Mouse (Mus musculus) forebrain, embryonic 12.5 days (tissue): ENCODE measurements at regions not wholly inside any gene's neighbourhood (a gene's known extent, or its start where the extent isn't known, plus 50 kb on each side); places are given as distances from the start of the nearest gene placed in this dataset.
A peak's percentile ranks its signal among the peaks of the same experiment; 100 is the strongest.
"Not testable (repeated sequence)": the region's sequence is repeated elsewhere in the genome, so short reads cannot be mapped to it uniquely, and the experiment has no call there.

ENCODE experiments used
- ATAC-seq: fragments of 200-750 bp; cut with Nextera tagmentation; 2 replicates; pipeline ENCODE4 v1.8.0; 2017; ENCODE audit warnings: moderate TSS enrichment; ENCODE audit not compliant: low FRiP score
- H3K27ac ChIP-seq: fragments of 300-500 bp; sonication (generic); 2 replicates; pipeline ENCODE4 v1.5.1; 2016; ENCODE audit warnings: mild to moderate bottlenecking
- H3K27me3 ChIP-seq: fragments of 300-500 bp; sonication (generic); 2 replicates; pipeline ENCODE4 v1.6.1; 2016; ENCODE audit warnings: mild to moderate bottlenecking
- H3K36me3 ChIP-seq: fragments of 300-500 bp; sonication (generic); replicated peaks from 2 replicates; pipeline ENCODE4 v1.6.1; 2016; ENCODE audit warnings: mild to moderate bottlenecking
- H3K4me1 ChIP-seq: fragments of 300-500 bp; sonication (generic); 2 replicates; pipeline ENCODE4 v1.6.1; 2016
- H3K4me2 ChIP-seq: fragments of 300-500 bp; sonication (generic); 2 replicates; pipeline ENCODE4 v1.6.1; 2016; ENCODE audit warnings: mild to moderate bottlenecking, moderate library complexity
- H3K4me3 ChIP-seq: fragments of 300-500 bp; sonication (generic); replicated peaks from 2 replicates; pipeline ENCODE4 v1.5.1; 2016; ENCODE audit warnings: mild to moderate bottlenecking
- H3K9ac ChIP-seq: fragments of 300-500 bp; sonication (generic); 2 replicates; pipeline ENCODE4 v1.6.1; 2016; ENCODE audit warnings: mild to moderate bottlenecking
- H3K9me3 ChIP-seq: fragments of 300-500 bp; sonication (generic); 2 replicates; pipeline ENCODE4 v1.6.1; 2016
- WGBS: fragments of 180-500 bp; shearing (Covaris S2); methylation state at CpG from one replicate; pipeline ENCODE4 v1.1.7; 2016; 5-methylcytosine and 5-hydroxymethylcytosine counted together

DNA sequence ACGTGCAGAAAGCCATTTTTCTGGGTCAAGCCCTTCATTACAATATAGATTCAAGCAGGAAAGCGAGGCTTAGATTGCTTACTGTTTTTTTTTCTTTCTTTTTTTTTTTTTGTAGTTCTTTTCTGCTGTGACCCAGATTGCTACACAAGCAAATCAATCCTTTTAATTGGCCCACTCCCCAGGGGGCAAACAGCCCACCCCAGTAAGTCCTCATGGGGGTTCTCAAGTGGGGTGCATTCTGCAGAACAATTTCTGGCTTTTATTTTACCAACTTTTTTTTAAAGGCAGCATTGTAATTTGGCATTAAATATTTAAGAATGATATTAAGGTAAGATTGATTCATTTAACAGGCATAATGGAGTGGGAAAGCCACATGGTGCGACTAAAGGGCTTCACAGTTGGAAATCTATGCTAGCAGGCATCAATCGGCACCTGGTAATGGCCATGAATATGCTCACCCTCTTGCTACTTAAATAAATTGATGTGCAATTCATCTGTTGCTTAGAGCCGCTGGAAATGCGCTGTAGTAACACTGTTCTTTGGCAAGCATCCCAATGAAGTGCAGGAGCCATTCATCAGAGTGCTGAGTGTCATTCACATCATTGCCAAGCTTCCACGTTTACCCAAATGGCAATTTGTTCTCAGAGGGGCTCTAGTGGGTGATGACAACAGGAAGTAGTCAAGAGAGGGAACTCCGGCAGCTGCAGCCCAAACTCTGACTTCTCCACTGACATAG lies 236.3 kb upstream of the Arhgap42 start:
- no peaks in the 10 kb centered on the region for H3K36me3 ChIP-seq
- H3K4me1 ChIP-seq, result no peaks in the 10 kb centered on the region
- no peak overlapping the region for H3K9ac ChIP-seq
- 46% methylated on average over 8 of the region's 8 CpGs for WGBS
- H3K4me2 ChIP-seq, result no peak overlapping the region
- no peaks in the 10 kb centered on the region for H3K27me3 ChIP-seq
- no peak overlapping the region for H3K4me3 ChIP-seq
- ATAC-seq, result peak; percentile 46; the same call in 1 of the 2 replicates
- H3K9me3 ChIP-seq, result no peaks in the 10 kb centered on the region
- no peak overlapping the region for H3K27ac ChIP-seq

DNA sequence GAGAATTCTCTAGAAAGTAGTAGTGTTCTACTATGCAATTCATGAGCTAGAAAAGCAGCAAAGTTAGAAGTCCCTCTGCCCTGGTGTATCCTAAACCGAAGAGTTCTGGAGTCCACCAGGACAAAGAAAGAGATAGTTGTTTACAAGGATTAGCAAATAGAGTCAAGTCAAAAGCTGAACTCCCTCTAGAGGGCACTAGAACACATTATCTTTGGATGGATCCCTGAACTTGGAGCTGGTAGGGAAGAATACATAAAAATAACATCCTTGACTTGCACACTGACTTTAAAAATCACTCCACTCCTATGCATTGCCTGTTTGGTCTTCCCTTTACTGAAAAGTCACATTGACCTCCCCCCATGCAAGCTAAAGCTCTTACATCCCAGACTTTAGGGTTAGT lies 205.3 kb upstream of the Arhgap42 start:
- no peaks in the 10 kb centered on the region for H3K4me1 ChIP-seq
- H3K9ac ChIP-seq, result no peak overlapping the region
- no peaks in the 10 kb centered on the region for H3K36me3 ChIP-seq
- peaks cover 4% of the 10 kb centered on the region; the same call in 1 of the 2 replicates for H3K9me3 ChIP-seq
- no peak overlapping the region for H3K4me2 ChIP-seq
- no peak for ATAC-seq
- H3K27me3 ChIP-seq, result no peaks in the 10 kb centered on the region
- 91% methylated on average over 1 of the region's 1 CpGs for WGBS
- no peak overlapping the region for H3K27ac ChIP-seq
- no peak overlapping the region for H3K4me3 ChIP-seq

DNA sequence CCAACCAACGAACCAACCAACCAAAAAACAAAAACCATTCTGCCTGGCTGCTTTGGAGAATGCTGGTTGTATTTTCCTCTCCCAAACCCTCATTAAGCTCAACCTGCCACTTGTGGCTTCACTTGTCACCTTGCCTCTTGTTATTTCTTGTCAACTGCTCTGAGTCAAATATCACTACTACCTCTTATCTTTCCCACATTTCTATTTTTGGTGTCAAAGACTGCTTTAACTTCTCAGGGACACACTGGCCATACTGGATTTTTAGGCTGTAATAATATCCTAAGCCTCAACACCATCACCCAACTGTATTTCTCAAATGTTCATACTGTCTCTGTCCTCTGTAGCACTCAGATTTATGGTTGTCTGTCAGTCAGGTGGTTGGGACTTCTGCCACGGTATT lies 181.4 kb upstream of the Arhgap42 start:
- ATAC-seq, result no peak
- no peak overlapping the region for H3K4me2 ChIP-seq
- H3K27ac ChIP-seq, result no peak overlapping the region
- no peaks in the 10 kb centered on the region for H3K9me3 ChIP-seq
- H3K9ac ChIP-seq, result no peak overlapping the region
- no peaks in the 10 kb centered on the region for H3K36me3 ChIP-seq
- no peaks in the 10 kb centered on the region for H3K27me3 ChIP-seq
- WGBS, result 82% methylated on average over 2 of the region's 2 CpGs
- H3K4me1 ChIP-seq, result no peaks in the 10 kb centered on the region
- no peak overlapping the region for H3K4me3 ChIP-seq

DNA sequence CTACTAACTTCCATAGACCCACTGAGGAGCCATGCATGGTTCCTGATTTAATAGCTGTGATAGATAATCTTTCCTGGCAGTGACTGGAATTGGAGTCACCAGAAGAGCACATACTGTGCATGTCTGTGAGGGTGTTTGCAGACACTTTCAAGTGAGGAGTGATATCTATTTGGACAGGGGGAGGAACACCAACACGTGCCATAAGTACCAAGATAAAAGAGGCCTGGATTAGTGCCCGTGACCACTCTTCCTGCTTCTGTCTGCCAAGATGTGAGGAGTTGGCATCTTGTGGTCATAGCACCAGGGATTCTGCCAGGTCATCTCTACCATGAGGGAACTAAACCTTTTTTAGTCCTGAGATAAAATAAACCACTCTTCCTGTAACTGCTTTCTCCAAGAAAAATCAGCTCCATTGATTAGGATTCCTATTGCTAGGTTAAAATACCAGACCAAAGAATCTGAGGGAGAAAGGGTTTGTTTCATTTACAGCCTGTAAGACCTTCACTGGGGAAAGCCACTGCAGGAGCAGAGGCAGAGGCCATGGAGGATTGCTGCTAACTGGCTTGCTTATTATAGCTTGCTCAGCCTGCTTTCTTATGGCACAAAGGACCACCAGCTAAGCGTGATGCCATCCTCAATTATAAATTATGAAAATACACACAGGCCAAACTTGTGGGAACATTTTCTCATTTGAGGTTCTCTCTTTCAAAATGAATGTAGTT lies 173.7 kb upstream of the Arhgap42 start:
- 77% methylated on average over 3 of the region's 3 CpGs for WGBS
- ATAC-seq, result no peak

DNA sequence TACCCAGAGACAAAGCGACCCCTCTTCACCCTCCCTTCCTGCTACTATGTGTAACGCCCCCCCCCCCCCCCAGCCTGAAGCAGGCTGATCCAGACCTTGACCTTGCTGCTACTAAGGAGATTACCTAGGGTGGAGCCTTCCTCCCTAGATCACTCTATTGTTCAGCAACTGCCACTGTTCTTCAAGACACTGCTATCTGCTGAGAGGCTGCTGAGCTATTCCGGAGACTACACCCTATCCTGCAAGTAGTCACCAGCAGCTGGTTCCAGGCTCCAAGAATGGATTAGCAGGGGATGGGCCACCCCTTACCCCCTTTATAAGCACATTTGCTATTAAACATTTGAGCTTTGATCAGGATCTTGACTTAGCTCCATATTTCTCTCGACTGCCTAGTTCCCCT lies 155.3 kb upstream of the Arhgap42 start:
- H3K36me3 ChIP-seq, result not testable (repeated sequence)

More for the DNA sequence above, 173.7 kb upstream of the Arhgap42 start:
- no peak overlapping the region for H3K27ac ChIP-seq
- no peaks in the 10 kb centered on the region for H3K9me3 ChIP-seq
- H3K36me3 ChIP-seq, result no peaks in the 10 kb centered on the region
- H3K9ac ChIP-seq, result no peak overlapping the region
- H3K27me3 ChIP-seq, result no peaks in the 10 kb centered on the region
- no peak overlapping the region for H3K4me3 ChIP-seq
- no peak overlapping the region for H3K4me2 ChIP-seq
- no peaks in the 10 kb centered on the region for H3K4me1 ChIP-seq

DNA sequence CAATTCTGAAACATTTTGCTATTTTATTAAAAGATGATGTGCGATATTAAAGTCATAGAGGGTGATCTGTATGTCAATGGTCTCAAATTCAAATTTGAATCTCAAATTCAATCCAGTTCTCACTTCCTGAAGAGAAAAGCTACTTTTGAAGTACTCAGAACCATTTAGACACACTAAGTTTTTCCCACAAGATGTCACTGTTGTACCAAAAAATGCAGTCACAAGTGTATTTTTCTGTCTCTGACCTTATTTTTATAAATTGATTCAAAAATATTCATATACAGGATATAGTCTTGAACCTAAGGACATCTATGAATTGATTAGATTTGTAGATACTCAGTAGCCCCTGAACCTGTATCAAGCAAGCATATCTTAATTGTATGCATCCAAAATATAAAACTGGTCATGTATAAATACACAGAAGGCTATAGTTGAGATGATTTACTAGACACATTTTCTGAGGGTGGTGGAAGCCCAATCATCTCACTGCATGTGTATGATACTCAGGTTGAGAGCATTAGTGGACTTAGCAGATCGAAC lies 137.8 kb upstream of the Arhgap42 start:
- no peaks in the 10 kb centered on the region for H3K9me3 ChIP-seq
- 78% methylated on average over 2 of the region's 2 CpGs for WGBS
- H3K4me2 ChIP-seq, result no peak overlapping the region
- no peaks in the 10 kb centered on the region for H3K4me1 ChIP-seq
- no peaks in the 10 kb centered on the region for H3K36me3 ChIP-seq
- H3K27me3 ChIP-seq, result no peaks in the 10 kb centered on the region
- ATAC-seq, result no peak
- H3K27ac ChIP-seq, result no peak overlapping the region
- no peak overlapping the region for H3K4me3 ChIP-seq
- H3K9ac ChIP-seq, result no peak overlapping the region

More for the DNA sequence above, 155.3 kb upstream of the Arhgap42 start:
- not testable (repeated sequence) for H3K4me3 ChIP-seq, H3K9ac ChIP-seq, H3K9me3 ChIP-seq, H3K4me1 ChIP-seq, H3K27ac ChIP-seq, ATAC-seq, H3K4me2 ChIP-seq, H3K27me3 ChIP-seq
- 83% methylated on average over 4 of the region's 4 CpGs for WGBS

DNA sequence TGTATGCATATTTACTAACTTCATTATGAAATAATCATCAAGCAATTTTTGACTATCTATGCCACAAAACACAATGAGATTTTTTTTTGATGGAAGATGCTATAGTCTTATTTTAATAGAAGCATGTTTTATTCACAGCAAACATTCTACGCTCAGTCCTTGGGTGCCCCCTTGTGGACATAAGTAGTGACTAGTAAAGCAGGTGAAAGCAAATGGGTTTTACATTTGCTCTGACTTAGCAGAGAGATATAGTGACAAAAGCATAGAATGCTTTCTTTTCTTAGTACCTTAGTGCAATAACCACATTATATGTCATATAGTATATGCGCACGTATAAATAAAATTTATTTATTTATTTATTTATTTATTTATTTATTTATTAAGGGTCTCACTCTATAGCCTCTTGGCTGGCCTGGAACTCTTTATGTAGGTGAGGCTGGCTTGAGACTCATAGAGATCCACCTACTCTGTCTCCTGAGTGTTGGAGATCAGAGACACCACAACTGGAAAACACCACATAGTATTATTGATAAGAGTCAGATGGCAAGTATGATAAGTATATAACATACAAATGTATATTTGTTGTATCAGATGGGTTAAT lies 136.5 kb upstream of the Arhgap42 start:
- no peak overlapping the region for H3K4me2 ChIP-seq
- H3K4me3 ChIP-seq, result no peak overlapping the region
- H3K4me1 ChIP-seq, result no peaks in the 10 kb centered on the region
- H3K9ac ChIP-seq, result no peak overlapping the region
- 23% methylated on average over 3 of the region's 3 CpGs for WGBS
- H3K9me3 ChIP-seq, result no peaks in the 10 kb centered on the region
- ATAC-seq, result peak; percentile 55; the same call in 1 of the 2 replicates
- no peak overlapping the region for H3K27ac ChIP-seq
- no peaks in the 10 kb centered on the region for H3K27me3 ChIP-seq
- H3K36me3 ChIP-seq, result no peaks in the 10 kb centered on the region

DNA sequence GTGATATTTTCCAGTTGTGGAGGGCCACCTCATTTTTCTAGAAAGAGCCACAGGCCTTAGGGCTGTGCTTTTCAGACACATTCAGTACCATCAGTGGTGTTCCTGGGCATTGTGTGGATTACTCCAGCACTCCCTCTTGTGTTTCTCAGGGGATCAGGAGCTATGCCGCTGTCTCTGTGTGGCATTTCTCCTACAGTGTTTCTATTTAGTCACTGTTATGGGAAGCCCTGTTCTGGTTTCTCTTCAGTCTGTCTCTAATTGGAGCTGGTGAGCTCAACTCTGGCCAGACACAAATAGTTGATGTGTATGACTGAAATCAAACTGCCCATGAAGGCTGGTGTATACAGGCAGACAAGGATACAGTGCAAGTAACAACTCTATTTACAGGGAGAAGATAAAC lies 133.7 kb upstream of the Arhgap42 start:
- Histone ChIP-seq H3K4me3 (no peak overlapping the region), H3K27ac (no peak overlapping the region), H3K4me2 (no peak overlapping the region), H3K9ac (no peak overlapping the region), H3K4me1 (no peaks in the 10 kb centered on the region), H3K9me3 (no peaks in the 10 kb centered on the region), H3K36me3 (no peaks in the 10 kb centered on the region), H3K27me3 (no peaks in the 10 kb centered on the region)
- no peak for ATAC-seq
- 61% methylated on average over 1 of the region's 1 CpGs for WGBS

DNA sequence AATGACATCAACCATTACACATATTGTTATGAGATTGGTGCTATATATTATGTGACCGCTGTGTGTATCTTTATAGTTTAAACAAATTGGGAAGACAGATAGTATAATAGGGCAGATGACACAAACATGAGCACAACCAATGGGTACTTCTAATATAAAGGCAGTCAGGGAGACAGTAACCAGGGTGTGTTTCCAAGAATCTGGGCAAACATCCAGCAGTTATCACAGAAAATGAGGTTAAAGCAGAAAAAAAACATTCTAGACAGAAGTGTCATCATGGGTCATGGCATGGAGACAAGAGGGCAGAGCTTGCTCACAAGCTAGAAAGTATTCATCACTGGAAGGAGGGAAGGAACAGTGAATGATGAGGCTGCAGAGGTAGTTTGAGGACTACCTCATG lies 129.8 kb upstream of the Arhgap42 start:
- no peak overlapping the region for H3K4me2 ChIP-seq
- no peak for ATAC-seq
- H3K4me1 ChIP-seq, result no peaks in the 10 kb centered on the region
- H3K36me3 ChIP-seq, result no peaks in the 10 kb centered on the region
- WGBS, result 86% methylated on average over 1 of the region's 1 CpGs
- no peak overlapping the region for H3K9ac ChIP-seq
- no peak overlapping the region for H3K4me3 ChIP-seq
- no peaks in the 10 kb centered on the region for H3K27me3 ChIP-seq
- no peaks in the 10 kb centered on the region for H3K9me3 ChIP-seq
- H3K27ac ChIP-seq, result no peak overlapping the region

DNA sequence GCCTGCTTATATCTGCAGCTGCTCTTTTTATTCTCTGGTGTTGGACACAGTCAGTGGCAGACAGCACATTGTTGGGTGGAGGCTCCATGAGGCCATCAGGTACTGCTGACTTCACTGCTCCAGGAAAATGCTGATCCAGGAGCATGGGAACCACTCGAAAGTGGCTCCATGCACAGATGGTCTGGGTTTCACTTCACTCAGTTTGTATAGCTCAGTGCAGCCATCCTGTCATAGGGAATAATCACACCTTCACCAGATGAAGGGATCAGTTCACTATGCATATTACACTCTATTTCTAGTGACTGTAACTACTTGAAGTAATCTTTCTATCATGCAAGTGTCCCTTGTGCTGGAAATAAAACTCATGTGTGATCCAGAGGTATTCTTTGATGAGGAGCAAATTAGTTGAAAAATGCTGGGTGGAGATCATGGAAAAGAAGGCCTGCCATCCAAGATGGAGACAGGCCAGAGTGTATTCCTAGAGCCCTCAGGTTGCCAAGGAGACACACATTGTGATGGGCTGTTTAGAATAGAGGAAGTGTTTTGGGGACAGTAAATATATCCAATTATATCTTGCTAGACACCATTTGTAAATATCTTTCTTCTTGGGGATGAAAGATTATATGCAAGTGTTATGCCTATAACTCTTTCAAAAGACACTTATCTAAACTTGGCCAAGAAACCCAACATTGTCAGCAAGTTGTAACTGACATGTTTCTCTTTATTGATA lies 103.7 kb upstream of the Arhgap42 start:
- H3K9me3 ChIP-seq, result no peaks in the 10 kb centered on the region
- no peak for ATAC-seq
- H3K4me3 ChIP-seq, result no peak overlapping the region
- no peaks in the 10 kb centered on the region for H3K27me3 ChIP-seq
- no peak overlapping the region for H3K9ac ChIP-seq
- no peaks in the 10 kb centered on the region for H3K4me1 ChIP-seq
- H3K4me2 ChIP-seq, result no peak overlapping the region
- no peaks in the 10 kb centered on the region for H3K36me3 ChIP-seq
- WGBS, result 74% methylated on average over 1 of the region's 1 CpGs
- no peak overlapping the region for H3K27ac ChIP-seq

DNA sequence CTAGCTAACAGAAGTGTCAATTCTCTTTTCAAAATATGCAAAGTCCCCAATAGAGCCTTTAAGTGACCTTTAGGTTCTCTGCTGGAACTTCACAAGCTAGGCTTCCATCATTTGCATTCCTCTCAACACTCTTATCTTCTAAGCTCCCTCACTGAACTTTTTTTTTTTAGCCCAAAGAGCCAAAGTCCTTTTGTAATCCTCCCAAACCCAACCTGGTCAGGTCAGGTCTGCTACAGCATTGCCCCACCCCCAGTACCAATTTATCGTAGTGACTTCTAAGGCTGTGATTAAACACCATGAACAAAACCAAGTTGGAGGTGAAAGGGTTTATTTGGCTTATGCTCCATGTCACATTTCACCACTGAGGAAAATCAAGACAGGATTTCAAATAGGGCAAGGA lies 79.7 kb upstream of the Arhgap42 start:
- Histone ChIP-seq H3K27ac (no peak overlapping the region), H3K27me3 (no peaks in the 10 kb centered on the region), H3K9me3 (no peaks in the 10 kb centered on the region), H3K9ac (no peak overlapping the region), H3K36me3 (no peaks in the 10 kb centered on the region), H3K4me1 (no peaks in the 10 kb centered on the region), H3K4me3 (no peak overlapping the region), H3K4me2 (no peak overlapping the region)
- ATAC-seq, result no peak
- WGBS, result 89% methylated on average over 1 of the region's 1 CpGs

DNA sequence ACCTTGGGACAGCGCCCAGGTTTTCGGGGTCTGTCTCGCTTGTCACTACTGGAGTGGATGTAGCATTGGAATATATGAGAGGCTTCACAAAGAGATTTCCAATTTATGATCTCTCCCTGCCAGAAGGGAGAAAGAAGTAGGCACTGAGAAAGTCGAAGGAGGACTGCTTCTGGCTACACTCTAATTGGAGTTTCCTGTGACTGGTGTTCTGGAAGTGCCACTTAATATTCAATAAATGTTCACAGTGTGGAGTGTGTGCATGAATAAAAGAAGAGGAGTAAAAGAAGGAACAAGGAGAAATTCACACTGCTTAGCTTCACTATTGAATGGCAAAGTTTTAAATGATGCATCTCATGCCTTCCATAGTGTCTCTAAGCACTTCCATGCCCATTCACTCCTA lies 77.1 kb upstream of the Arhgap42 start:
- no peak overlapping the region for H3K9ac ChIP-seq
- H3K36me3 ChIP-seq, result no peaks in the 10 kb centered on the region
- H3K4me1 ChIP-seq, result 0 out of 2 replicates have a peak, but pooled peaks cover 5% of the 10 kb centered on the region
- no peak overlapping the region for H3K4me3 ChIP-seq
- no peak for ATAC-seq
- WGBS, result 90% methylated on average over 4 of the region's 4 CpGs
- H3K27me3 ChIP-seq, result no peaks in the 10 kb centered on the region
- H3K9me3 ChIP-seq, result no peaks in the 10 kb centered on the region
- no peak overlapping the region for H3K27ac ChIP-seq
- H3K4me2 ChIP-seq, result no peak overlapping the region
